Mouse (Mus musculus) lung, postnatal 4 days (tissue): ENCODE measurements at regions not wholly inside any gene's neighbourhood (a gene's known extent, or its start where the extent isn't known, plus 50 kb on each side); places are given as distances from the start of the nearest gene placed in this dataset.

Experiments
- DNase-seq, 2 experiments: peaks; one replicate each; pipeline ENCODE4 v3.0.0; 2021

DNA sequence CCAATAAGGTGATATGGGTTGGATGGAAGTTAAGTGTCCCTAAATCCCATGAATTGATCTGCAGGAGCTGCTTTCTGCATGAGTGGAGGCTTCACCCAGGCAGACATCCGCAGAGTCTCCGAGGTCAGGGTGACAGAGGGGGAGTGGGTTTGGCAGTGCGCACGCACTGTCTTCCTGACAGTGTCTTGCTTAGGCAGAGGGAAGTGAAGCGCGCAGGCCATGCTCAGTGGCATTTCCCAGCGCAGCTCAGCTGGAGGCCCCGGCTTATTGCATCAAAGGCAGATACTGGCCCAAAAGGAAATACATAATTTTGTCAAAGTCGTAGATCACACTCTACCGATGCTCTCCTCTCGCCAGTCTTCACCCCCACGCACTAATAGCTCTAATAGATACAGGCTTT is 252.7 kb upstream of the Dnajc24 start:
- DNase-seq: no peak

GRCm38 (mm10) chr2:106234358-106234757 is 231.0 kb upstream of the Dnajc24 start:
- no peak for DNase-seq

- DNase-seq: no peak
Observed at GRCm38 (mm10) chr2:106231136-106231535, 227.8 kb upstream of the Dnajc24 start.

GRCm38 (mm10) chr2:106230021-106230420 is 226.7 kb upstream of the Dnajc24 start:
- DNase-seq: no peak

- no peak for DNase-seq
Observed at GRCm38 (mm10) chr2:106228249-106228648, 224.9 kb upstream of the Dnajc24 start.

DNA sequence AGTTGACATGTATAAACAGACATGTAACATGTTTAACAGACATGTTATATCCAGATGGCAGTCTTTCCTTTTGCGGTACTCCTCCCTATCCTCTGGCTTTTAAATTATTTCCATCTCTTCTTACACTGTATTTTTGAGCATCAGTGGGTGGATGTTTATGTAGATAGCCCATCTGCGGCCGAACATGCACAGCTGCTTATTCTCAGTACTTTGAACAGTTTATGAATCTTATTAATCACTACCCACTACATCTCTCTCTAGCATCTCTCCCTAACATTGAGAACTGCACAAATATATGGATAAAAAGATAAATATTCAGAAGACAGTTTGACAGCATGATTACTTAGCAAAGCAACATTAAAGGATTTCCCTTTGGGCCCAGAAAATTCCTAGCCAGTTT is 212.8 kb upstream of the Dnajc24 start:
- no peak for DNase-seq

DNA sequence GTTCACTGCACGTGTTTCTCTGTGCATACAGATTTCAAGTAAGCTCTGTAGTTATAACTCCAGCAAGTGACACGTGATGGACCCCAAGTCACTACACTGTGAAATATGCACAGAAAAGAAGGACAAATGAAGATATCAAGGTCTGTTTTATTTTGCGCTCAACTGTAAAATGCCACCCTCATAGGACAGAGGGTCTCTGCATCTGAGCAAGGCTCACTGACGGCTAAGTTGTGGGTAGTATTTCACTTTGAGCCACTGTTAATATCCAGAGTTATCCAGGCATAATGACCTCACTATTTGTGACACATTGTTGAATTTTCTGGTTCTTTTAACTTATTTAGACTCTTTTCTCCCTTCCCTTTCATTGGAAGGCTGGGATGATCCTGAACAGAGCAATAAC is 210.4 kb upstream of the Dnajc24 start:
- DNase-seq: no peak

- DNase-seq: no peak
Observed at GRCm38 (mm10) chr2:106210773-106211172, 207.4 kb upstream of the Dnajc24 start.

DNA sequence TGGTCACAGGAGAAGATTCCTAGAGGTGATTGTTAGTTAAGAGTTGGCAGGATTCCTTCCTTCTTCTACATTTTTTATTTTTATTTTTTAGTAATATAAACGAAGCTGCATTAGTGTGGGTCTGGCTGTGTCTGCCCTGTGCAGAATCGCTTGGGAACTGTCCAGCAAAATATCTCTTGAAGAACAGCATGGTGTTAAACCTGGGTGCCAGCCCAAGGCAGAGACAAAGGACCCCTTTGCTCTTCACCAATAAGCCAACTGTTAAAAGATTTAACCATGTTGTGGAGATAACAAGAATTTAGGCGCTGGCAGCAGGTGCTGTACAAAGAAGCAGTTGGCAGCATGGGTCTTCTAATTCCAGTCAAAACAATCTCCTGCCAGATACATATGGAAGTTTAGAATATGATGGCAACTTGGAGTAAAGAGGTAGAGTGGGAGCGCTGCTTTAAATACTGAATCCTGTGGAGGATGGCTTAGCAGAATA is 205.5 kb upstream of the Dnajc24 start:
- no peak for DNase-seq

DNA sequence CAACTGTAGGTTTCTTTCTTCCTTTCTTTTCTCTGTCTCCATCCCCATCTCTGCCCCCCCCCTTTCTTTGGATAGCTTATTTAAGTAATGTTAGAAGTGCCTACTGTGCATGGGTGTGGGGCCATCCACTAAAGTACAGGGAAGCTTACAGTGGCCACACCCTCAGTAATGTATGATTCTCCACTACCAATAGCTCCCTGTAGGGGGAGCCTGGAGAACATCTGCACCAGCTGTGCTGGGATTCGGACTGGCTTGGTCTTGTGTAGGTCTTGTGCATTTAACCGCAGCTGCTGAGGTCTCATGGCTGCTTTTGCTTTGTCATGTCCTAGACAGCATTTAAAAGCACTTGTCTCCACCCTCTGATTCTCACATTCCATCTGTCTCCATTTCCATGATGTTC is 196.8 kb upstream of the Dnajc24 start:
- no peak for DNase-seq

- DNase-seq: no peak
Observed at GRCm38 (mm10) chr2:106195170-106195569, 191.8 kb upstream of the Dnajc24 start.

DNA sequence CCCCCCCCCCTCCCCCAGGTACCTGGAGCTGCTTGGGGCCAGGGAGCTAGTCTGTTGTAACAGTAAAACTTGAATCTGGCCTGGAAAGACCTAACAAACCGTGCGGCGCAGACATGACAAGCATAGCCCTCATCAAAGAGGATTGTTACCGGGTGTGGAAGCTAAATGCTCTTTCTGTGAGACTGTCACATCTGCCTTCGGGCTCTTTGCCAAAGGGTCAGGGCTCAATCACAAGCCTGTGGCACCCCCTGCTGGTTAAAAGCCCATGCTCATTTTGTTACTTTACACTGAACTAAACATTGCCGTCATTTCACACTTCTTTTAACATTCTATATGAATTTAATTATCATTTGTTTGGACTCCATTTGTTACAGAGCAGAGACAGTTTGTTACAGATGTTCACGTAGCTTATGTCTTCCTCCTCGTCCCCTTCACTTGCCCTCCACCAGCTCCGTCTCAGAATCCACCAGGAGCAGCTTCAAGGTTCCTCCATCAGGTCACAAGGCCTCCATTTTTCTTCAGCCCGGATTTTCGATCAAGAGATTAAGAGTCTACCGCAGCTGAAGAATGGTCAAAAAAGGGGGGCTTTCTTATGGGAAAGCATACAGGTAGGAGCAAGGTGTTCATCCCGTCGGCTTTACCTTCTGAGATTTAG is 191.1 kb upstream of the Dnajc24 start:
- DNase-seq: peak; percentile 37 to 61

- no peak for DNase-seq
Observed at GRCm38 (mm10) chr2:106193889-106194347, 190.6 kb upstream of the Dnajc24 start.

DNA sequence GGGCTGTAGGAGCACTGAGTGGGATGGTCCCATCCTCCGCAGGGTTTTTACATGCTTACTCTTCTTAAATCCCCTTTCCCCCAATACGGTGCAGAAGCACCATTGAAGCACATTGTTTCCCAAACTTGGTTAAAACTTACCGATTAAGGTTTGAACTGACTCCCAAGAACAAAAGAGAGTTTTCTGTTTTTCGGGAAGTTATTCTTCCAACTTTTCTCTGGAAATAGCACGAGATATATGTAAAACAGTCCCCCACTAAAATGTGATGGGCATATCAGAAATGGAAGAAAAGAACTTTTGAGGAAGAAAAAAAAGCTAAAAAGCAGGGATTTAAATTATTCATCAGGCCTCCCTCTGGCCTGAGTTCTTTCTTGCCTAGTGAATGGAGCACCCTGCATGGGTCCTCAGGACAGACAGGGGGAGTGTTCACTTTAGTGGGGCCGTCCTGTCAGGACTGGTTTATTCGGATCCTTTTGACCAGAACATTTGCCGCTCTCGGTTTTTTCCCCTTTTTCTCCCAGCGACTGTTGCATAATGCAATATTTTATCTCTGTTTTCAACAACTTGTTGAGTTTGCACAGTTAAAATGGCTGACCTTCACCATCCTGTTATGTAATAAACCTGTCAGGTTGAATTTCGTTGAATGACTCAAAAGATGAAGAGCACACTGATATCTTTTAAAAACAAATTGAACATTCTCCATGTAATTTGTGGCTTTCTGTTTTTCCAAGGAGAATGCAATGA is 187.4 kb upstream of the Dnajc24 start:
- no peak for DNase-seq

DNA sequence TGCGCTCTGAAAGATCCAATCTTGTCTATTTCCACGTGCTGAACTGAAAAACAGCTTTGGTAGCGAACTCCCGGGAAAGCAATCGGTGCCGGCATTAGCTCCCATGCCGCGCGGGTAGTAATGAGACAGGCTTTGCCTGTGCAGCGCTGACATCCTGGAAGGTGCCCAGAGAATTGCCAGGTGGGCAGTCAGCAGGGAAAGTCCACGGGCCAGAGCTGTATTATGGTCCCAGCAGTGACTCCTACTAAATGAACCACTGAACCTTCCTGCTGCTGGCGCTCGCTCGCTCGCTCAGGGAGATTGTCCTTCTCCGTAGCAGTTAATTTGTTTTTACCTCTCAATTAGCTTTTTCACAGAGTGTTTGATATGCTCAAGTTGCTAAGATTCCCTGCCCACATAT is 180.3 kb upstream of the Dnajc24 start:
- no peak for DNase-seq

- no peak for DNase-seq
Observed at GRCm38 (mm10) chr2:106182051-106182450, 178.7 kb upstream of the Dnajc24 start.

DNA sequence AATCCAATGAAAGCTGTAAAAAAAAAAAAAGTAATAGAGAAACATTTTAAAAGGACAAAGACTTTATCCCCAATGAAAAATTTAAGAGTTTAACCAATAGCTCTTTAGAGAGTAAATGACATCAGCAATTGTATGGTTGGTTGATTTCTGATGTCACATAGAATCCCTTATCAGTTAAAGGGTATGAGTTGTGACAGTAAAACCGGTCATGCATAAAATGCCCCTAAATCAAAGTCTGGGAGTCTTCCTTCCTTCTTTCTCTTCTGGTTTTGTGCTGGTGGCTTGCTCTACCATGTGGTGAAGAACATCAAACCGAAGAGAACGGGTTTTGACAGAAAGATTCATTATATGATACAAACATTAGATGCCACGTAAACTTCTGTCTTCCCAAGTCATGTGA is 159.3 kb upstream of the Dnajc24 start:
- DNase-seq: no peak

DNA sequence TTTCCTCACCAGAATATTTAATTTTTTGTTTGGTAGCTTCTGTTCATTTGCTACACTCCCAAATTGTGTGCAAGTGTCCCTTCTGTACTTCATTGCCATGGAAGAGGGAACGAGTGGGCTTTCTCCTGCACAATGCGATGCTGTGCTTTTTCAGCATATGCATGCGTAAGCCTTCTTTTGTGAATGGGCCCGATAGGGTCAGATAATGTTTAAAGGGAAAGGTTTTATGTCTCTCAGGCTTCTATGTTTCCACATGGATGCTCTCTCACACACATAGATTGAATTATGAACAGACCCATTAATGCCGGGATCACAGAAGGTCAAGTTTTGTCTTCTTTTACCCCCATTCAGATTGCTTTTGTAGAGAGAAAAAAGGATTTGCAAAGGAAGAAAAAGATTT is 158.5 kb upstream of the Dnajc24 start:
- DNase-seq: no peak

GRCm38 (mm10) chr2:106149701-106150100 is 146.4 kb upstream of the Dnajc24 start:
- no peak for DNase-seq

DNA sequence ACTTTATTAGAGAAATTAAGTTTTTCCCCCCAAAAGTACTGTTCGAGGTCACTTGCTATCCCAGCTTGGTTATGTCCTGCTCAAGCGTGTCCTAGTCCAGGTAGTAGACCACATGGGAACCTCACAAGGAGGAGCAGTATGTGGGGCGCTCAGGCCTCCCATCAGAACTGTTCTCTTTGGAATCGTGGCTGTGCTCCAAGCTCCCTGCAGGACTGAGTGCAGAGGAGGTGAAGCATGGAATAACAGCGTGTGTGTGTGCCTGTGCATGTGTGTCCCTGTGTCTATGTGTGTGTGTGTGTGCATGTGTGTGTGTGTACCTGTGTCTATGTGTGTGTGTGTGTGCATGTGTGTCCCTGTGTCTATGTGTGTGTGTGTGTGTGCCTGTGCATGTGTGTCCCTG is 137.6 kb upstream of the Dnajc24 start:
- DNase-seq: no peak

- DNase-seq: no peak
Observed at GRCm38 (mm10) chr2:106101002-106101401, 97.7 kb upstream of the Dnajc24 start.

DNA sequence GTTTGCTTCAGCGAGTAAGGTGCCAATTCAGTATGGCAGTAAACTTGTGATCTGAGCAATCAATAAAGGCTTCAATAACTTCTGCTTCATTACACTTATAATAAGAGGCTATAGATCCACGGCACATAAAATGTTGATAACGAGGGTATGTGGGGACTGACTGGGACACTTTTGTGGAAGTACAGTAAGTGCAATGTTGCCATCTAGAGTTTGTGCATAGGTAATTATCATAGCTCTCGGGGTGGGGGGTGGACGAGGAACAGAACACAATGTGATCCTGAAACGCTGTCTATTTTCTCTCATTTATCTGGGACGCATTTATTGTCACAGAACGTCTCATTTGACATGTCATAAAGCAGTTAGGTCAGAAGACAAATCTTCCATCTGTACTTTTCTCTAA is 82.8 kb upstream of the Dnajc24 start:
- DNase-seq: no peak

DNA sequence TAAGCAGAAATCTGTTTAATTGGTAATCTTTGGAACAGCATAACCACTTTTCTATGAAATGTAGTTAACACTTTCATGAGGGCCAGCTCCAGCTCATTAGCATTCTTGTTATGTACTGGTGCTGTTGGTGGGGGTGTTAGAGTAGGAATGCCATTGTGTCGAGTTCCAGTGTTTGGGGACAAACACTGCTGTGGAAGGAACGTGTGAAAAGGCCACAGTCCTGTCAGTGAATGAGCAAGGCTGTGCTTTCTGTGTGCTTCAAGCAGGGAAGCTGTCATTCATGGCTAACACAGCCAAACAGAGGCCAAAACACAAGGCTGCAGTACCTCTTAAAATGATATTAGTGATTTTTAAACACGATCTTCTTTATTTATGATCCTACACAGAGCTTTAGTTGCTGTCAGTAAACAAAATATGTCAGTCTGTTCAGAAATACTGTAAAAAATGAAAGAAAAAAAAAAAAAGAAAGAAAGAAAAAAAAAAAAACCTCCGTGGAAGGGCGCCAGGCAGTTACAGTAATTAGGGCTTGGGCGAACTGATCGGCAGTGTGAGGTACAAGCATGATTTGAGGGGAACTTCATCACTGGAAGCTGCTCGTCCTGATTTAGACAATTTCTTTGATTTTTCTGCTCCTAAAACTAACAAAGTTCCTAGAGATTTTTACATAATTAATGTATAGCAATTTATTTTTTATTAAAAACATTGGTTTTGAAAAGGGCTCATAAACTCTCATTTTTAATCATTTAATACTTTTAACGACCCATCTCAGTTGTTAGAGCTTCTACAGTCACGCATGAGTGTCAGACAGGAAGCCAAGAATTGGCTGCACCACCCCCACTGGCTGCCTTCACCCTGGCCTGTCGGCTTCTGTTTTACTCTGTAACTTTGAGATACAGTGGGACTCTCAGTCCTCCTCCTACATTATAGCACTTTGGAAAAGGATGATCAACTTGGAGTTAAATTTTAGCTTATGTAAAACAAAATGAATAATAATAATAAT is 80.8 kb upstream of the Dnajc24 start:
- DNase-seq: no peak
